Mouse (Mus musculus): ENCODE data around the gene Rpl3. TPM values are rescaled to one million over a fixed set of nuclear protein-coding genes. Genes with fewer than 3 reads are reported as not detected.
"Not testable (repeated sequence)": the region's sequence is repeated elsewhere in the genome, so short reads cannot be mapped to it uniquely, and the experiment has no call there.

The Rpl3 gene
- polyA plus RNA-seq, 1 experiment from 2014 or later, result 1,042 TPM

- Histone ChIP-seq H3K9ac (ENCODE audit: low read length) (peak within 1 kb of the TSS; percentile 80), H3K36me3 (ENCODE audit: control insufficient read depth, insufficient read depth, low read length) (no peaks in the 10 kb centered on the region; the same call in 1 of the 2 replicates), H3K9me3 (ENCODE audit: control insufficient read depth, low read length) (no peaks in the 10 kb centered on the region), H3K4me1 (replicated peaks; ENCODE audit: control insufficient read depth, insufficient read depth, low read length) (peaks cover 11% of the 10 kb centered on the region), H3K4me3 (ENCODE audit: low read depth, low read length) (peak within 1 kb of the TSS; percentile 51), H3K4me2 (ENCODE audit: low read depth, low read length, severe bottlenecking) (peak within 1 kb of the TSS; percentile 88), H3K27me3 (ENCODE audit: control insufficient read depth, insufficient read depth, low read length) (no peaks in the 10 kb centered on the region), H3K27ac (ENCODE audit: low read depth, low read length) (peak within 1 kb of the TSS; percentile 92)
- DNase-seq (ENCODE audit: low spot score) (peak; percentile 97), ATAC-seq (replicated peaks; ENCODE audit: low FRiP score) (peak; percentile 96)
- WGBS, result under 1% methylated on average over 57 of the region's 59 CpGs
Measured at GRCm38 (mm10) chr15:80132993-80133586, 41.4 kb upstream of the Rpl3 start, which contains the start of gene Tab1. TSS of gene Tab1 (plus strand) at chr15:80133127.

GRCm38 (mm10) chr15:80132452-80132851 lies 40.8 kb upstream of the Rpl3 start:
- Histone ChIP-seq H3K9me3 (ENCODE audit: control insufficient read depth, low read length) (no peaks in the 10 kb centered on the region), H3K4me1 (replicated peaks; ENCODE audit: control insufficient read depth, insufficient read depth, low read length) (peaks cover 9% of the 10 kb centered on the region), H3K4me3 (ENCODE audit: low read depth, low read length) (peak overlapping the region; percentile 51), H3K4me2 (ENCODE audit: low read depth, low read length, severe bottlenecking) (peak overlapping the region; percentile 88; the same call in 1 of the 2 replicates), H3K27ac (ENCODE audit: low read depth, low read length) (no peak overlapping the region), H3K9ac (ENCODE audit: low read length) (peak overlapping the region; percentile 80; the same call in 1 of the 2 replicates), H3K27me3 (ENCODE audit: control insufficient read depth, insufficient read depth, low read length) (no peaks in the 10 kb centered on the region), H3K36me3 (ENCODE audit: control insufficient read depth, insufficient read depth, low read length) (no peaks in the 10 kb centered on the region; the same call in 1 of the 2 replicates)
- DNase-seq (ENCODE audit: low spot score) (no peak), ATAC-seq (replicated peaks; ENCODE audit: low FRiP score) (0 out of 2 replicates have a peak, but pooled peaks have one; percentile 11)
- WGBS, result 84% methylated on average over 9 of the region's 9 CpGs

GRCm38 (mm10) chr15:80131421-80131820 lies 39.8 kb upstream of the Rpl3 start:
- no peak overlapping the region for H3K9ac ChIP-seq (ENCODE audit: low read length)
- DNase-seq (ENCODE audit: low spot score), result no peak
- no peak overlapping the region for H3K4me2 ChIP-seq (ENCODE audit: low read depth, low read length, severe bottlenecking)
- H3K36me3 ChIP-seq (ENCODE audit: control insufficient read depth, insufficient read depth, low read length), result no peaks in the 10 kb centered on the region
- H3K4me3 ChIP-seq (ENCODE audit: low read depth, low read length), result no peak overlapping the region
- ATAC-seq (replicated peaks; ENCODE audit: low FRiP score), result no peak
- H3K9me3 ChIP-seq (ENCODE audit: control insufficient read depth, low read length), result no peaks in the 10 kb centered on the region
- H3K4me1 ChIP-seq (replicated peaks; ENCODE audit: control insufficient read depth, insufficient read depth, low read length), result peaks cover 9% of the 10 kb centered on the region
- WGBS, result 83% methylated on average over 6 of the region's 6 CpGs
- no peak overlapping the region for H3K27ac ChIP-seq (ENCODE audit: low read depth, low read length)
- no peaks in the 10 kb centered on the region for H3K27me3 ChIP-seq (ENCODE audit: control insufficient read depth, insufficient read depth, low read length)

- H3K4me2 ChIP-seq (ENCODE audit: low read depth, low read length, severe bottlenecking), result no peak overlapping the region
- DNase-seq (ENCODE audit: low spot score) (no peak), ATAC-seq (replicated peaks; ENCODE audit: low FRiP score) (no peak)
- no peaks in the 10 kb centered on the region for H3K9me3 ChIP-seq (ENCODE audit: control insufficient read depth, low read length)
- H3K9ac ChIP-seq (ENCODE audit: low read length), result no peak overlapping the region
- no peak overlapping the region for H3K4me3 ChIP-seq (ENCODE audit: low read depth, low read length)
- peaks cover 9% of the 10 kb centered on the region for H3K4me1 ChIP-seq (replicated peaks; ENCODE audit: control insufficient read depth, insufficient read depth, low read length)
- H3K27ac ChIP-seq (ENCODE audit: low read depth, low read length), result no peak overlapping the region
- H3K36me3 ChIP-seq (ENCODE audit: control insufficient read depth, insufficient read depth, low read length), result no peaks in the 10 kb centered on the region
- no peaks in the 10 kb centered on the region for H3K27me3 ChIP-seq (ENCODE audit: control insufficient read depth, insufficient read depth, low read length)
- 95% methylated on average over 5 of the region's 5 CpGs for WGBS
Measured at GRCm38 (mm10) chr15:80130689-80131088, 39.0 kb upstream of the Rpl3 start.

GRCm38 (mm10) chr15:80129982-80130381 lies 38.3 kb upstream of the Rpl3 start:
- no peak for DNase-seq (ENCODE audit: low spot score)
- no peaks in the 10 kb centered on the region for H3K27me3 ChIP-seq (ENCODE audit: control insufficient read depth, insufficient read depth, low read length)
- no peak overlapping the region for H3K4me2 ChIP-seq (ENCODE audit: low read depth, low read length, severe bottlenecking)
- H3K4me1 ChIP-seq (replicated peaks; ENCODE audit: control insufficient read depth, insufficient read depth, low read length), result peaks cover 9% of the 10 kb centered on the region
- no peaks in the 10 kb centered on the region for H3K9me3 ChIP-seq (ENCODE audit: control insufficient read depth, low read length)
- H3K36me3 ChIP-seq (ENCODE audit: control insufficient read depth, insufficient read depth, low read length), result no peaks in the 10 kb centered on the region
- 92% methylated on average over 6 of the region's 6 CpGs for WGBS
- ATAC-seq (replicated peaks; ENCODE audit: low FRiP score), result no peak
- no peak overlapping the region for H3K27ac ChIP-seq (ENCODE audit: low read depth, low read length)
- no peak overlapping the region for H3K4me3 ChIP-seq (ENCODE audit: low read depth, low read length)
- no peak overlapping the region for H3K9ac ChIP-seq (ENCODE audit: low read length)

- no peak overlapping the region for H3K27ac ChIP-seq (ENCODE audit: low read depth, low read length)
- no peaks in the 10 kb centered on the region for H3K9me3 ChIP-seq (ENCODE audit: control insufficient read depth, low read length)
- no peaks in the 10 kb centered on the region for H3K27me3 ChIP-seq (ENCODE audit: control insufficient read depth, insufficient read depth, low read length)
- H3K36me3 ChIP-seq (ENCODE audit: control insufficient read depth, insufficient read depth, low read length), result no peaks in the 10 kb centered on the region
- H3K4me1 ChIP-seq (replicated peaks; ENCODE audit: control insufficient read depth, insufficient read depth, low read length), result no peaks in the 10 kb centered on the region
- no peak overlapping the region for H3K9ac ChIP-seq (ENCODE audit: low read length)
- DNase-seq (ENCODE audit: low spot score) (no peak), ATAC-seq (replicated peaks; ENCODE audit: low FRiP score) (no peak)
- WGBS, result 72% methylated on average over 1 of the region's 1 CpGs
- H3K4me2 ChIP-seq (ENCODE audit: low read depth, low read length, severe bottlenecking), result no peak overlapping the region
- no peak overlapping the region for H3K4me3 ChIP-seq (ENCODE audit: low read depth, low read length)
Measured at GRCm38 (mm10) chr15:80127191-80127590, 35.5 kb upstream of the Rpl3 start.

GRCm38 (mm10) chr15:80124651-80125050 lies 33.0 kb upstream of the Rpl3 start:
- Histone ChIP-seq H3K27ac (ENCODE audit: low read depth, low read length) (no peak overlapping the region), H3K4me3 (ENCODE audit: low read depth, low read length) (no peak overlapping the region), H3K4me2 (ENCODE audit: low read depth, low read length, severe bottlenecking) (no peak overlapping the region), H3K9me3 (ENCODE audit: control insufficient read depth, low read length) (no peaks in the 10 kb centered on the region), H3K36me3 (ENCODE audit: control insufficient read depth, insufficient read depth, low read length) (no peaks in the 10 kb centered on the region), H3K4me1 (replicated peaks; ENCODE audit: control insufficient read depth, insufficient read depth, low read length) (no peaks in the 10 kb centered on the region), H3K9ac (ENCODE audit: low read length) (no peak overlapping the region), H3K27me3 (ENCODE audit: control insufficient read depth, insufficient read depth, low read length) (no peaks in the 10 kb centered on the region)
- DNase-seq (ENCODE audit: low spot score) (no peak), ATAC-seq (replicated peaks; ENCODE audit: low FRiP score) (no peak)
- WGBS, result 84% methylated on average over 4 of the region's 4 CpGs

- not testable (repeated sequence) for ATAC-seq (replicated peaks; ENCODE audit: low FRiP score); DNase-seq (ENCODE audit: low spot score)
- 88% methylated on average over 6 of the region's 6 CpGs for WGBS
Measured at GRCm38 (mm10) chr15:80122431-80122830, 30.8 kb upstream of the Rpl3 start.

GRCm38 (mm10) chr15:80121721-80122325 lies 30.2 kb upstream of the Rpl3 start:
- Histone ChIP-seq H3K27ac (ENCODE audit: low read depth, low read length) (no peak overlapping the region), H3K9me3 (ENCODE audit: control insufficient read depth, low read length) (no peaks in the 10 kb centered on the region), H3K36me3 (ENCODE audit: control insufficient read depth, insufficient read depth, low read length) (no peaks in the 10 kb centered on the region), H3K27me3 (ENCODE audit: control insufficient read depth, insufficient read depth, low read length) (no peaks in the 10 kb centered on the region), H3K4me1 (replicated peaks; ENCODE audit: control insufficient read depth, insufficient read depth, low read length) (no peaks in the 10 kb centered on the region), H3K4me2 (ENCODE audit: low read depth, low read length, severe bottlenecking) (no peak overlapping the region), H3K9ac (ENCODE audit: low read length) (no peak overlapping the region), H3K4me3 (ENCODE audit: low read depth, low read length) (no peak overlapping the region)
- WGBS, result 90% methylated on average over 9 of the region's 9 CpGs
- DNase-seq (ENCODE audit: low spot score) (no peak), ATAC-seq (replicated peaks; ENCODE audit: low FRiP score) (no peak)

More at GRCm38 (mm10) chr15:80122431-80122830, 30.8 kb upstream of the Rpl3 start:
- not testable (repeated sequence) for H3K4me1 ChIP-seq (replicated peaks; ENCODE audit: control insufficient read depth, insufficient read depth, low read length); H3K9me3 ChIP-seq (ENCODE audit: control insufficient read depth, low read length); H3K4me2 ChIP-seq (ENCODE audit: low read depth, low read length, severe bottlenecking); H3K9ac ChIP-seq (ENCODE audit: low read length); H3K27ac ChIP-seq (ENCODE audit: low read depth, low read length); H3K27me3 ChIP-seq (ENCODE audit: control insufficient read depth, insufficient read depth, low read length); H3K36me3 ChIP-seq (ENCODE audit: control insufficient read depth, insufficient read depth, low read length); H3K4me3 ChIP-seq (ENCODE audit: low read depth, low read length)

Data from forebrain, embryonic 11.5 days (tissue).